Mouse (Mus musculus) layer of hippocampus, adult 11-12 months (tissue): ENCODE results near the gene Plcd3.

Source experiments
- DNase-seq: peaks from one replicate; pipeline ENCODE4 v3.0.0; 2022; ENCODE audit warnings: low spot score

The Plcd3 gene

DNA sequence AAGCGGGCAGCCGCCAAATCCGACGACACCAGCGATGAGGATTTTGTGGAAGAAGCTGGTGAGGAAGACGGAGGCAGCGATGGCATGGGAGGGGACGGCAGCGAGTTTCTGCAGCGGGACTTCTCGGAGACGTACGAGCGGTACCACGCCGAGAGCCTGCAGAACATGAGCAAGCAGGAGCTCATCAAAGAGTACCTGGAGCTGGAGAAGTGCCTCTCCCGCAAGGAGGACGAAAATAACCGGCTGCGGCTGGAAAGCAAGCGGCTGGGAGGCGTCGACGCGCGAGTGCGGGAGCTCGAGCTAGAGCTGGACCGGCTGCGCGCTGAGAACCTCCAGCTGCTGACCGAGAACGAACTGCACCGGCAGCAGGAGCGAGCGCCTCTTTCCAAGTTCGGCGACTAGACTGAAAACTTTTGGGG, 16.1 kb upstream of the Plcd3 start:
- no peak for DNase-seq

DNA sequence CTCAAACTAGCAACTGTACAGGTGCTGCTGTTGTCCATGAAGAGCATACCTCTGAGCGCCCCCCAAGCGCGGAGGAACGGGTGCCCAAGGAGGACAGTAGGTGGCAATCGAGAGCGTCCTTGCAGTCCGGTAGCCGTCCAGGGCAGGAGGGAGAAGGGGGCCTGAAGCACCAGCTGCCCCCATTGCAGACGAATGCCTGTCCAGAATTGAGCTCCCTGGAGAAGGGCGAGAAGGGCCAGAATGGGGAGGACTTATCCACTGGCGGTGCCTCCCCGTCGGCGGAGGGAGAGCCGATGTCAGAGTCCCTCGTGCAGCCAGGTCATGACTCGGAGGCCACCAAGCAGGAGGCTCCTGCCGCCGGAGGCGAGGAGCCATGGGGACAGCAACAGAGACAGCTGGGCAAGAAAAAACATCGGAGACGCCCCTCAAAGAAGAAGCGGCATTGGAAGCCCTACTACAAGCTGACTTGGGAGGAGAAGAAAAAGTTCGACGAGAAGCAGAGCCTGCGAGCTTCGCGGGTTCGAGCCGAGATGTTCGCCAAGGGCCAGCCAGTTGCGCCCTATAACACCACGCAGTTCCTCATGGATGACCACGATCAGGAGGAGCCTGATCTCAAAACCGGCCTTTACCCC, 15.6 kb upstream of the Plcd3 start:
- peak; percentile 76 for DNase-seq

DNA sequence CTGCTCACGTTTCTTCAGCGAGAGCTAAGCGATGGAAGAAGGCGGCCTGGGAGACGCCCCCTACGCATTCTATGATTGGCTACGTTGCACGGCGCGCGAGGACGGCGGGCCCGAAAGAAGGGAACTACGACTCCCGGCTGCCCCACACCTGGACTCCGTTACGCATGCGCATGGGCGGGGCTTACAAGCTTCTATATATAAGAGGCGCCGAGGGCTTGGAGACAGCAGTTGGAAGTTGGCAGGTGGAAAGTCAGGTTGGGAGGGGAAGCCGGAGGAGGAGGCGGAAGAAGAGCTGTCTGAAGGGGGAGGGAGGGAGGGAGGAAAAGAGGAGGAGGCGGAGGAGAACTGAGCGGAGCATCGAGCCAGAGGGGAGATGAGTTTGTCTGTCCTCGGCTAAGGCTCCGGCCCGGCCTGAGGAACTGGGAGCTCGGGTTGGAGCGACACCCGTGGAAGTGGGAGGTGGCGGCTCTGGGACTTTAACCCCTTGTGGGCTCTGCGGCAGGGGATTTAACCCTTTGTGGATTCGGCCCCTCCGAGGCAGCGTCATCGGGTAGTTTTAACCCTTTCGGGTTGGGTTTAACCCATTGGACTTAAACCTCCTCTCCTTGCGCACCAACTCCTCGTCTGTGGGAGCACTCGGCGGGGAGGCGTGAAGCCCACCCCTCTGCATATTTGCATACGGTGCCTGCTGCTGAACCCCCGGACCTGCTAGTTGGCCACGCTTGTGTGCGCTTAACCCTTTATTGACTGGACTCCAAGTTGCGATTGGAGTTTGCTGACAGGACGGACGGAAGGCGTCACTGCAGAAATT, 14.8 kb upstream of the Plcd3 start, which contains the start of gene Hexim1:
Hexim1 (plus strand) TSS at position 224 of the 811 bp plus-strand sequence.
- peak; percentile 100 for DNase-seq

DNA sequence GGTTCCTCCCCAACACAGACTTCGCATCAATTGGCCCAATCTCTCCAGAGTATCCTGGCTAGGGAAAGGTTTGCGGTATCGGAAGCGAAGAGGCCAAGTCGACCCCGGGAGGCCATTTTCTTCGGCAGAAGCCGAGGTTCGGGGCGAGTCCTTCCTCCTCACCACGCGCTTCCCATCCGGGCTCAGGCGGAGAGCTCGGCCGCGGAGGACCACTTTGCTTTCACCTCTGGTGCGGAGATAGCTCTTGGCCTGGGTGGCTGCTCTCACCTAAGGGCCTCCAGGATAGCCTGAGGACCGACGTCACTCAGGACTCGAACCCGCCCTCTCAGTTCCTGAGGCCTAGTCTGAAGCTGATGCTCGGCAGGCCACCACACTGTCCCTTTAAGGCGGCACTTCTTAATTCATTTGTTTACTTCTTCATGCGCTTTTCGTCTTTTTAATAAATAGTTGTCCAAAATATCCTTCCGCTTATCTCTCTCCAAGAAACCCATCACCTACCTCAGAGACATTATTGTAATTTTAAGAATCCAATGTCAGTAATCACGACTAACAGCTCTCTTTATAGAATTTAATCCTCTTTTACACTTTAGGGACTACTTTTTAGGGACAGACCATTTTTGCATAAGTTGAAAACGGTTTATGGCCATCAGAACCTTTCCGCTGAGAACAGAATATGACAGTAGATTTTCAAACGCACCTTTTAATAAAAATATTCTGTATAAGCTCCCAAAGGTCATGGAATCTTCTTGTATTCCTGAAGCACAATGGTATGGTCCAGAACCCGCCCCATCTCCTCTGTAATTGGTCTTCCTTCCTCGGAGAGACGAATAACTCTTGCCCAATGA, 13.9 kb upstream of the Plcd3 start:
- DNase-seq, result peak; percentile 83

DNA sequence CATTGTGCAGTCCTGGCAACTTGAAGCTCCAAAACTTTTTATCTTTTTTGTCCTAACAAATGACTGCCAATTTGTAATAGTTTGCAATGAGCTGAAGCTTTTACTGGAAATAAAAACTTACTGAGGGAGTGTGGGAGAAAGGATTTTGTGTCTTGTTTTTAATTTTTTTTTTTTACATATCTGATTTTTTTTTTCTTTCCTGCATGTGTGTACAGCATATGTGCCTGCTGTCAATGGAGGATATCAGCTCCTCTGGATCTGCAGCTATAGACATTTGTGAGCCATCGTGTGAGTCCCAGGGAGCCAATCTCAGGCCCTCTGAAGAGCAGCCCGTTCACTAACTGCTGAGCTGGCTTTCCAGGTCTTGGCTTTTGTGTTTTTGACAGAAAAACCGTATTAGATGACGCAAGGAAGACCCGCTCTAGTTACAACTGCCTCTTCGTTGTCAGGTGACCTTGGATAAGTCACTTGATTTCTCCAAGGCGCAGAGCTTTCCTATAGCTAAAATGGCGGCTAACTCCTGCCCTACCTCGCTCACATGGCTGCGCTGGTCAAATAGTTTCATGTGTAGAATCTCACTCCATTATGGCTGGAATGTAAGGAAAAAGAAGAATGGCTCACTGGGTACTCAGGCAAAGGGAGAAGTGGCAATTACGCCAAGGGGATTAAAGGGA, 12.9 kb upstream of the Plcd3 start:
- no peak for DNase-seq

DNA sequence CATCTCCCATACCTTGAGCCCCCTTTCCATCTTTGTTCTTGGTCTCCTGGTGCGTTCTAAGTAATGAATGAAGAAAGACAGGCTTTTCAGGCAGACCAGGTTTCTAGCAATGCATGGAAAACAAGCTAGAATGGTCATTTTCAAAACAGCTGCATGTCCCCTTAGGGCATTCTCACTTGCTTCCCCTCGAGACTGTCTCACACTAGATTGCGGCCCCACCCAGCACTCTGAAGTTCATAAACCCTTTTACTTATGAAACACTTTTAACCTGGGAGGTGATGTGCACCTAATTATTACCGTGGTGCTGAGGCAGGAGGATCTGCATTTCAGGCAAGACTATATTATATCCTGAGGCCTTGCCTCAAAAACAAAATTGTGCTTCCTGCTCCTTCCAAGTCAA, 12.3 kb upstream of the Plcd3 start:
- DNase-seq, result no peak

DNA sequence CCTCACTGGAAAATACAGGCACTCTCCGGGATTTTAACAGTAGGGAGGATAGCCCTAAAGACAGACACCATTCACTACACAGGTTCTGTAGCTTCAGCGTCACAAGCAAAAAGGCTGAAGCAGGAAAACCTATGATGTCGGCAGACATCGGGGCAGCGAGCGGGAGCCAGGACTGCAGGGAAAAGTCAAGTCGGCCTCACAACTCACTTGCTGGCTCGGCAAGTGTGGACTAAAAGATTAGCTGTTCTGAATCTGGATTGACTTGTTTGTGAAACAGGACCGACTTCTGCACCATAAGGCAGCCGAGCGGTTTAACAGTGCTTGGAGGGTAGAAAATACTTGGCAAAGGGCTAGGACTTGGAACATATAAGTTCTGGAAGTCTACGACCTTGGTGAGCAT, 11.5 kb upstream of the Plcd3 start:
- no peak for DNase-seq

DNA sequence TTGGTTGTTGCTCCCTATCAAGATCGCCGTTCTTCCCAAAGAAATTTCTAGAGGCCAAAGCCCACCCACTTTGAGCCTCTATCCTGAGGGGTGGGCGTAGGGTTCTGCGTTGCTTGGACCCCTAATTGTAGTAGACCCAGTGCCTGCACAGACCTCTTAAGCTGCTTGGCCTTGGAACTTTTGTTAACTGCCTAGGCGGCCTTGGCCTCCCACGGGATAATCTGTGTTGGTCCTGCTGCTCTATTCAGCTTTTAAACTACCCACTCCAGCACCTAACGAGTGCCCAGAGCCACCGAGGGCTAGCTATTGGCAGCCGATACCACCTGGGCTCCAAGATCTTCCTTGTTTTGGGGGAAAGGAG, 11.1 kb upstream of the Plcd3 start:
- no peak for DNase-seq

DNA sequence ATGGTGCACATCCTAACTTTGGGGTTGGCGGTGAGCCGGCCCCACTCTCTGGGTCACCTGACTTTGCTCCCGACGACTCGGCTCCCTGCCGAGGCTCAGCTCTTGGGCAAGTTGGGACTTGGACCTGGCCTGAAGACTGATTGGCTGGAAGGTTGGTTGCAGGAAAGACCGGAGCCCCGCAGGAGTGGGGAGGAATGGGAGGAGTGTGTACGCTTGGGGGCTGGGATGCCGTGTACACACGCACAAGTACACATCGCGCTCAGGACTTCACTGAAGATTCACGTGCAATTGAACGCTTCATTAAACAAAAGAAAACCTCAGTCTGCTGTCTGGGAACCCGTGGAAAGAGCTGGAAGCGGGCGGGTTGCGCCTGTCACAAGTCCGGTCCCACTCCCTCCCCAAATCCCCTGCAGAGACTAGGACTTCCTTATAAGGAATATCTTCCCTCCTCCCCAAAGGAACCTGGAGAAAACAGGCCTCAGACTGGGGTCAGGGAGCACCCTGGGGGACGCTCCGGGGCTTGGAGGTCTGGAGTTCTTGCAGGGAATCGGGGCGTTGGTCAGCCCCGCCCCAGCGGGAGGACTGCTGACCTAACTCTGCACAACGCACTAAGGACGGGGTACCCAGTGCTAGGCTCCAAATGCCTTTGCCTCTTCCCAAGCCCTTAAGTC, 10.6 kb upstream of the Plcd3 start:
- DNase-seq, result peak; percentile 62

DNA sequence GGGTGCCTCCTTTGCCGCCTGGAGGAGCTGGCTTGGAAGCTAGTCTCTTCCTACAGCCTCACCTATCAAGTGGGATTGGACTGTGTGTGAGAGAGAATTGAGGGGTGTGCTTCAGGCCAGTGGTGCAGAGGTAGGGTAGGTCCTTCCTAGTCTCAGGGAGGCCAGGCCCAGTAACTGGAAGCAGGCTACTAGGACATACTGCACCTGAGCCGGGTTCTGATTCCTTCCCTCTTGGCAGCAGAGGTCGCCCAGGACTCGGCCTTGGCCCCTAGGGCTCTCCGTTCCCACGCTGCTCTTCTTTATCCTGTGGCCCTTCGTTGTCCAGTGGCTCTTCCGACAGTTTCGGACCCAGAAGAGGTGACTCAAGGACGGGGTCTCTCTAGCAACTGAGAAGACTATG, 9.8 kb upstream of the Plcd3 start:
- no peak for DNase-seq

DNA sequence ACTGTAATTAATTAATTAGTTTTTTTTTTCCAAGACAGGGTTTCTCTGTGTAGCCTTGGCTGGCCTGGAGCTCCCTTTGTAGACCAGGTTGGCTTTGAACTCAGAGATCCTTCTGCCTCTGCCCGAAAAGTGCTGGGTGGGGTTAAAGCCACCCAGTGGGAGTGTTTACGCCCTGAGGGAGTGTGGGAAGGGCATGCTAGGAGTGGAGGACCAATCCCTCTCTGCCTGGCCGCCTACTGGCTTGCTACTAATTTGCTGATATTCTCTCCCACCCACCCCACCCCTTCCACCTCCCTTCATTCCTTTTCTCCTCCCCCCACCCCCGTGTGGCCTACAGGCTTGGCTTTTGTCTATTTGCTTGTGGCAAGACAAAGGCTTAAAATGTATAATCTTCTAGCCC, 4.9 kb upstream of the Plcd3 start:
- no peak for DNase-seq

DNA sequence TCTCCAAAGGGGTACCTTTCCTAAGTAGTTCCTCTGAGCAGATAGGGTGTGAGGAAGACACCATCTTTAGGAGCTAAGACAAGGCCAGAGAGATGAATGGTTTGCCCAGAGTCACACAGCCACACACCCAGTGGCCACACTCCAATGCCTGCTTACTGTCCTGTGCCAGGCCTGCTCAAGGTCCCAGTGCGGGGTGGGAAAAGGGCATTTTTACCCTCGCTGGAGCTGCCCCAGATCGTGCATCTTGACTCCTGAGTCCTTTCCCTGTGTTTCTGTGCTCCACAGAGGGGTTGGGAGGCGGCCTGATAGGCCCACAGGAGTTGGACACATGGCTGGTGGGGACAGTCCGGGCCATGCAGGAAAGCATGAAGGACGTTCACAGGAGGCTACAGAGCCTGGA, 4.4 kb upstream of the Plcd3 start:
- no peak for DNase-seq

DNA sequence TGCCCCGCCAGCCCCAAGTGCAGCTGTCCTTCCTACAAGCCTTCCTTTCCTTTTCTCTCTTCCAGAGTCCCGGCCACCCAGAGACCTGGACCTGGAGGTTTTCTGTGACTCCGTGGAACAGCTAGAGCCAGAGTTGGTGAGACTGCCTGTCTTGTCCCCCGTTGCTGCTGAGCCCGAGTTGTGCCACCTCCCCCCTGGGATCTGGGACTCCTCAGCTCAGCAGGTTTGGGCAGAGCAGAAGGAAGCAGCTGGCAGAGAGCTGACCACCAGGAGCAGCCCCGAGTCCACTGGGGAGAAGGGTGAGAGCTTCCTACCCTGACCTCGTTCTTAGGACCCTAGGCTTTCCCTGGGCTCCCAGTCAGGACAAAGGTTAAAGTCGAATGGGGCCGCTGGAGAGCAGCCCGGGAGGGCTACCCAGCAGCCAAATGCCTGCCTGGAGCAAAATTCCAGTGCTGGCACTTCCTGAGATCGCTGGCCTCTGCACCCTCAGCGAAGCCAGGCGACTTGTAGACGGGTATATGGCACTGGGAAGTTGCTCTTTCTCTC, 3.8 kb upstream of the Plcd3 start:
- DNase-seq, result no peak

DNA sequence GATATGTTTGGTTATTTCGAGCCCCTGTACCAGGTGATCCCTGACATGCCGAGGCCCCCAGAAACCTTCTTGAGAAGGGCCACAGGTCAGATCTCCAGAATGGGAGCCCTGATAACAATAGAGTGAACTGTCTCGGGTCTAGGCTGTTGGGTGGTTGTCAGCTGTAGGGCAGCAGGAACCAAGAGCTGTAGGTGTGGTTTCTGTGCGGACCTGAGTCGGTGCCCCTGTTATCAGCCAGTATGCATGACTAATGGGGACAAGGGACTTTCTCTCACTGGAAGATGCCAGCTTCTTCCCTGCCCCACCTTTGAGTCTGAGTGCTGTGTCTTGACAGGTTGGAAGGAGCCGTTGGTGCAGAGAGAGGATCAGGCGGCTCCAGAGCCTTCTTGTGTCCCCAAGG, 3.0 kb upstream of the Plcd3 start:
- no peak for DNase-seq

DNA sequence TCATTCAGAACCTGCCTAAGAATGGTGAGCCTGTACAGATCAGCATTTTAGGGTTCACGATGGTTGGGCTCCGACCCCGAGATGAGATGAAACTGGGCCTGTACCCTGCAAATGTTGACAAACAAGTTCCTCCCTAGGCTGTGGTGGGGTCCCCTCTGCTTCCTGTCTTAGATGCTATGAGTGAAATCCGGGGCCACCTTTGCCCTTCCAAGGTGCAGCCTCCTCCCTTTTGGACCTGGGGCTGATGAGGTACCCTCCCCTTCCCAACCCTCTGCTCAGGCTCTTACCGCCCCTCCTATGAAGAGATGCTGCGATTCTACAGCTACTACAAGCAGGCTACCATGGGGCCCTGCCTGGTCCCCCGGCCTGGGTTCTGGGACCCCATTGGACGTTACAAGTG, 2.2 kb upstream of the Plcd3 start:
- DNase-seq, result no peak

DNA sequence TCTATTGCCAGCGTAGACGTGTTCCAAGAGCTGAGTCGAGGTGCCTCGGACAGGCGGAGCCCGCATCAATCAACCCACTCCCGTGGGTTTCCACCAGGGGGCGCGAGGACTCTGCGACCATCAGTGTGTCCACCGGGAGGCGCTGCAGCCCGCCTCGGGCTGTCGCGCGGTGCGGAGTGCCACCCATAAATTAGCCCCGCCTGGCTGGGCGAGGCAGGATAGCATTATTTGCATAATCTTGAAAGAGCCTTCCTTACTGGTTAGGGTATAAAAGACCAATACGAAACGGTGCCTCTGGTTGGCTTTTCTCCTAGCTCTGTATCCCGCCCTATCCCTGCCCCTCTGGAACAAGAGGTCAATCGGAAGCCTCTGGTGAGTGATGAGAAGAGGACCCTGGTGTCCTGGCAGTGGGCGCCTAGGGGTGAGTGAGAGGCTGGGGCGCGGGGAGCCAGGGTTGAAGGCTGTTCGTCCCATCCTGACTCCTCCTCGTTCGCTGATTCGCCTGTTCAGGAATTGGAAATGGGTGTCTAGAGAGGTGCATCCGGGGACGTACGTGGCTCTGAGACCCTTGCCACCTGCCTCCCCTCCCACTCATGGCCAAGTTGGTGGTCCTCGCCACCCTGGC, 1.4 kb upstream of the Plcd3 start:
- peak; percentile 97 for DNase-seq

DNA sequence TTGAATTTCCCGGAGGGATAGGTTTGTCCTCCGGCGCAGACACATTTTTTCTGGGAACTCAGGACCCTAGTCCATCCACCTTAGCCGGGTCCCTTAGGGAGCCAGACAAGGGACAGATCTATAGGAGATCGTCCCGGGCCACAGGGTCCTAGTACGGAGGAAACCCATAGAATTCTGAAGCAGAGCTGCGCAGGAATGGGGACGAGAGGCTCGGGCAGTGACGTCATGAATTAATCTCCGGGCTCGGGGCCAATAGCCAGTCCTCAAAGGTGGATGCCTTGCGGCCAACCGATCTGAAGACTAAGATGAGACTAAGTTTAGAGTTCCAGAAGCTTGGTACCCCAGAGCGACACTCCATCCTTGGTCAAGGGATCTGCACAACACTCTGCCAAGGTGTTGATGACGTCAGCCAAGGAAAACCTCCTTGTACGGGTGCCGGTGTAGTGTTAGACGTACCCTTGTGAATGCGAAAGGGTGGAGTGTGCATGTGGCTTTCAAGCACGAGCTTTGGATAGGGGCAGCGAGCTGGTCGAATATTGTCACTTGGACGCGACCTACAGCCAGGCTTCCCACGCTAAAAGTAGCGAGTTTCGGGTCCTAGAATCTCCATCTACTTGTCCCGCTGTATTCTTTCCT, 526 bp upstream of the Plcd3 start:
- peak; percentile 76 for DNase-seq

DNA sequence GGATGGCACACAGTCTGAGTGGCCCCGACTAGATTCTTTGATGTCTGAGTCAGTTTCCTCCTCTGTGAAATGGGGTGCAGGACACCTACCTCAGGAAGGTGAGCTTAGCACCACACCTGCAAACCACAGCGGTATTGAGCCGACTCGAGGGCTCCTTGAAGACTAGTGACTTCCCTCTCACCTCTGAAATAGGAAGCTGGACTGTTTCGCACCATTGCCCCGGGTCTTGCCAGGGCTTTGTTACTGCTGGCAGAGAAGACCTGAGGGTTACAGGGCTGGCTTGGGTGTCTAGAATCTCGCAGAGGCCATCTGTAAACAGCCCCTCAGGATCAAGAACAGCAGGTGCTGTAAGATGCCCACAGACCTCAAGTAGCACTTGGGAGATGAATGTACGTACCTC, 1.1 kb downstream of the Plcd3 start:
- DNase-seq, result no peak

DNA sequence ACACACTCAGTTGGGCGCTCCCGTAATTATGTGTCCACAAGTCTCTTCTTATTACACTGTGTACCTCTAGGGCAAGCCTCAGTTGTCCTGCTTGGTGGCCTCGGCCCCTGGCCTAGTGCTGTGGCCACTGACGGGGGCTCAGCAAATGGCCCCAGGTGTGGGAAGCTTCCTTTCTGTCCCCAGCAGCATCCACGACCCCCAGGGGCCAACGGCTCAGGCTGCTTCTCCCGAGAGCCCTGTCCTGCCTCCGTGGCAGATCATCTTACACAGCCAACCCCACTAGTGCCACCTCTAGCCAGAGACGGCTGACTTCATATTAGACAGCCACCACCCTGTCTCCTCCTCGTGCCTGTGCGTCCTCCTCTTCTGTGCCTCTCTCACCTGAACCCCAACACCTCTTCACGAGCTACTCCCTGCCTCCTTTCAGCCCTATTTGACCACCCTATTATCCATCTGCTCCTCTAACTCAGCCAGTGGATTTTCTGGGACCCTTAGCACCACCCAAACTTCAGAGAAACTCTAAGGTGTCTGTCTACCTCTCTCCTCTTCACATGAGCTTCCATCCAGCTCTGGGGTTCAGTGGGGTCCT, 2.0 kb downstream of the Plcd3 start:
- no peak for DNase-seq

DNA sequence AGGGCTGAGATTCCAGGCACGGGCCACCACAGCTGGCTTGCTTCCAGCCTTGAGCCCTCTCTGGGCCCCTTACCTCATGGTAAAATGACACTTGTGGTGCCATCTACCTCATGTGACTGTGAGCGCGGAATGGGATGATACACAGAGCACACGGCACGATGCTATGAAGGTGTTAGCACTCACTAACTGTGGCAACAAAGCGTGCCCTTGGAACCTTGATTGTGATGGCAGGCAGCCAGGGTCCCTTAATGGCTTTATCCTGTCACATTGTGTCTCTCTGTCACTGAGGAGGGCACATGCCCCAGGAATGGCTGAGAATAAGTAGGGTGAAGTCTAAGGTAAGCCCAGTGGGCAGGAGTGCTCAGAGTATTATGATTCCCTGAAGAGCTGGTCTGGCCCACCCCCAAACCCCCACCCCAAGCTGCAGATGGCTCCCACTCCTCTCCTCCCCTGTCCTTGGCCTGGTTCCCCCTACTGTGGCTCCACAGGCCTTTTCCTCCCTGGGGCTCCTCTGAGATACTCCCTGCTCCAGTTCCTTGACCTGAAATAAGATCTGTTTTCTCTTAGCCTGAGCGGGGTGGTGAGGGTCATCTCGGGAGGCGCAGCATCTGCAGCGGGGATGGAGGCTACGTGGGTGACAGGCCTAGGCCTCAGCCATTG, 2.8 kb downstream of the Plcd3 start:
- DNase-seq, result no peak
